Mouse (Mus musculus) forebrain, embryonic 10.5 days (tissue): Measurements from ENCODE around the gene Gm45213. TPM values are rescaled to one million over a fixed set of nuclear protein-coding genes. Genes with fewer than 3 reads are reported as not detected.
A peak's percentile ranks its signal among the peaks of the same experiment; 100 is the strongest.

Experiments
- DNase-seq: peaks from one replicate; pipeline ENCODE4 v3.0.0-alpha.2; 2017; ENCODE audit warnings: low spot score; ENCODE audit errors: extremely low spot score
- H3K27ac ChIP-seq: fragments of 300-500 bp; sonication (generic); 2 replicates; pipeline ENCODE4 v1.5.1; 2016; ENCODE audit warnings: mild to moderate bottlenecking
- H3K27me3 ChIP-seq: fragments of 300-500 bp; sonication (generic); 2 replicates; pipeline ENCODE4 v1.6.1; 2016; ENCODE audit warnings: mild to moderate bottlenecking; ENCODE audit not compliant: poor library complexity, severe bottlenecking
- H3K36me3 ChIP-seq: fragments of 300-500 bp; sonication (generic); replicated peaks from 2 replicates; pipeline ENCODE4 v1.6.1; 2016; ENCODE audit warnings: mild to moderate bottlenecking, moderate library complexity
- H3K4me1 ChIP-seq: fragments of 300-500 bp; sonication (generic); 2 replicates; pipeline ENCODE4 v1.6.1; 2016
- H3K4me3 ChIP-seq: fragments of 300-500 bp; sonication (generic); 2 replicates; pipeline ENCODE4 v1.5.1; 2016; ENCODE audit warnings: mild to moderate bottlenecking, moderate library complexity
- H3K9me3 ChIP-seq: fragments of 300-500 bp; sonication (generic); 2 replicates; pipeline ENCODE4 v1.6.1; 2016; ENCODE audit warnings: mild to moderate bottlenecking, moderate library complexity
- WGBS: fragments of 180-500 bp; shearing (Covaris S2); methylation state at CpG from one replicate; pipeline ENCODE4 v1.1.7; 2016; 5-methylcytosine and 5-hydroxymethylcytosine counted together
- polyA plus RNA-seq: library from polyadenylated mRNA; unstranded; fragments of >200 nt; fragmentation: Nextera tagmentation; extraction: Ambion mirVana; gene quantifications from 2 replicates; pipeline ENCODE4 v1.2.1, GENCODE M21; 2016

The Gm45213 gene
- polyA plus RNA-seq, 1 experiment from 2014 or later: not detected

GRCm38 (mm10) chr7:66060066-66060956, 16.9 kb downstream of the Gm45213 start:
- Histone ChIP-seq H3K36me3 (peaks cover 31% of the 10 kb centered on the region), H3K27me3 (0 out of 2 replicates have a peak, but pooled peaks cover 8% of the 10 kb centered on the region), H3K27ac (peak overlapping the region; percentile 93), H3K4me3 (peak overlapping the region; percentile 97), H3K4me1 (peaks cover 22% of the 10 kb centered on the region), H3K9me3 (no peaks in the 10 kb centered on the region)
- DNase-seq: peak; percentile 89
- under 1% methylated on average over 64 of the region's 64 CpGs for WGBS

- H3K9me3 ChIP-seq: no peaks in the 10 kb centered on the region
- peak overlapping the region; percentile 93 for H3K27ac ChIP-seq
- H3K36me3 ChIP-seq: peaks cover 39% of the 10 kb centered on the region
- peaks cover 22% of the 10 kb centered on the region for H3K4me1 ChIP-seq
- no peak for DNase-seq
- peak overlapping the region; percentile 97 for H3K4me3 ChIP-seq
- H3K27me3 ChIP-seq: 0 out of 2 replicates have a peak, but pooled peaks cover 8% of the 10 kb centered on the region
- WGBS: 3% methylated on average over 14 of the region's 14 CpGs
Observed at GRCm38 (mm10) chr7:66061057-66061456, 17.7 kb downstream of the Gm45213 start.

DNA sequence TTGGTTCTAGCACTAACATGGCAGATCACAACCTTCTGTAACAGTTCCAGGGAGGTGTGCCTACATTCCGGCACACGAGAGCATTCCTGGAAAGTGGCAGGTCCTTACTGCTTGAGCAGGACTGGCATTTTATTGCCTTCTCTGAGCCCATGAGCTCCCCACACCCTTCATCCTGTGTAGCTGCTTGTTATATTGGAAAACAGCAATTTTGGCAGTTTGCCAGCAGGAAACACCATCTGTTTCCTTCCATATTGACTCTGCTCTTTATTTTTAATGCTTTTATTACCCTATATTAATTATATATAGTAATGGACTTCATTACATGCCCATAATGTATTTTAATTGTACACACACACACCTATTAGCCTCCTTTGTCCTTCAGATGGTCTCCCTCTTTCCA, 33.0 kb downstream of the Gm45213 start:
- H3K36me3 ChIP-seq: peaks cover 62% of the 10 kb centered on the region

DNA sequence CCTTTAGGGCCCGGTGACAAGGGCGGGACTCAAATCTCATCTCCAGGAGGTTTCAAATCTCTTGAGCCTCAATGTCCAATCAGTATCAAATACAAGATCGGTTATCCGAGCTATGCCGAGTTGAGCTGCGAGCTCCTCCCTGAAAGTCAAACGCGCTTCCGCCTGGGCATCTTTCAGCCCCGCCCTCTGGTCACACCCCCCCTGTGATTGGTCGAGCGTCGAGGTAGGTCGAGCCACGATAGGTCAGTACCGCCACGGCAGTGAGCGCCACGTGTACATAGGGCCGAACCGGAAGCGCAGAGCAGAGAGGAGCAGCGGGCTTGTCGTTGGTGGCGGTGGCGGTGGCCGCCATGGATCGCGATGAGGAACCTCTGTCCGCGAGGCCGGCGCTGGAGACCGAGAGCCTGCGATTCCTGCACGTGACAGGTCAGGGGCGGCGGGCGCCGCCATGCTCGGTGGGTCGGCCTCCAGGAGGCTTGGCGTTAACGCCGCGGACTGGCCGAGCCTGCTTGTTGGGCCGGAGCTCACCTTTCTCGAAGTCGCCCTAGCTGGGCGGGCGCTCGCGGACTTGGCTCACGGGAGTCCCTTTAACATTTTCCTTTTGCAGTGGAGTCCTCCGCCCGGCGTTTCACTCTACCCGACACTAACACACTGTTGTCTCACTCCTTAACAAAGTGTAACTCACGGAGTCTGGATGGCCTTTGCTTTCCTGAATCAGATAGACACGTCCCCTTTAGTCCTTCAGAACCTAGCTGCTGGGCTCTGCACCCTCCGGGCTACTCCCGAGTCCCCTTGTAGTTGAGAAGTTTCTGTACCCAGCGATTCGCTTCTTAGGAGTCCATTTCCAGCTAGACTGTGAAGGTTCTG, 36.2 kb downstream of the Gm45213 start, which contains the start of gene Selenos:
Gene Selenos (plus strand): TSS at position 286 of the 867 bp plus-strand sequence.
- Histone ChIP-seq H3K27me3 (no peaks in the 10 kb centered on the region), H3K4me1 (peaks cover 31% of the 10 kb centered on the region), H3K27ac (peak within 1 kb of the TSS; percentile 91), H3K36me3 (peaks cover 62% of the 10 kb centered on the region), H3K4me3 (peak within 1 kb of the TSS; percentile 87), H3K9me3 (no peaks in the 10 kb centered on the region)
- DNase-seq: peak; percentile 97
- under 1% methylated on average over 65 of the region's 65 CpGs for WGBS

More for the DNA sequence above, 33.0 kb downstream of the Gm45213 start:
- H3K27ac ChIP-seq: no peak overlapping the region
- DNase-seq: no peak
- 96% methylated on average over 2 of the region's 2 CpGs for WGBS
- H3K4me3 ChIP-seq: no peak overlapping the region
- H3K9me3 ChIP-seq: no peaks in the 10 kb centered on the region
- no peaks in the 10 kb centered on the region for H3K27me3 ChIP-seq
- peaks cover 29% of the 10 kb centered on the region for H3K4me1 ChIP-seq

- WGBS: 58% methylated on average over 5 of the region's 5 CpGs
- DNase-seq: no peak
Observed at GRCm38 (mm10) chr7:66080231-66080613, 36.8 kb downstream of the Gm45213 start.

DNA sequence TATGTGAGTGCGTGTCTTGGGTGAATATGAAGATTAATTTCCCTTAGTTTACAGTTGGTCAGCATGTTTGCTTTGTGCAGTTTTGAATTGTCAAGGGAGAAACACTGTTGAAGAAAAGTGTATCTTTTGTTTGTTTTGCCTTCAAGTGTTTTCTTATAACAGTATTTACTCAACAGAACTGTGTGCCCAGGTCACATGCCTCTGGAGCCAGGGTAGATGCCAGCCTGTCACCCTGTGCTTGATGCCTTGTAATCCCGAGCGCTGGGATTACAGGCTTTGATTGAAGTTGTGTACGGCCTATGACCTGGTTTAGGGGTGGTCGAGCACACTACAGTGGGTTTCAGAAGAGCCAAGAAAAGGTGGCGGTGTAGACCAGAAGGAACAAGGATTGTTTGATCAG, 40.4 kb downstream of the Gm45213 start:
- Histone ChIP-seq H3K36me3 (peaks cover 77% of the 10 kb centered on the region), H3K4me1 (peaks cover 23% of the 10 kb centered on the region), H3K27ac (no peak overlapping the region), H3K4me3 (no peak overlapping the region), H3K9me3 (no peaks in the 10 kb centered on the region), H3K27me3 (no peaks in the 10 kb centered on the region)
- 91% methylated on average over 6 of the region's 6 CpGs for WGBS
- DNase-seq: no peak

More at GRCm38 (mm10) chr7:66080231-66080613, 36.8 kb downstream of the Gm45213 start:
- H3K36me3 ChIP-seq: peaks cover 62% of the 10 kb centered on the region
- H3K9me3 ChIP-seq: no peaks in the 10 kb centered on the region
- no peaks in the 10 kb centered on the region for H3K27me3 ChIP-seq
- H3K4me1 ChIP-seq: peaks cover 31% of the 10 kb centered on the region
- H3K27ac ChIP-seq: peak overlapping the region; percentile 91
- peak overlapping the region; percentile 87 for H3K4me3 ChIP-seq

GRCm38 (mm10) chr7:66084546-66084945, 41.1 kb downstream of the Gm45213 start:
- H3K9me3 ChIP-seq: no peaks in the 10 kb centered on the region
- H3K27ac ChIP-seq: no peak overlapping the region
- H3K4me1 ChIP-seq: peaks cover 18% of the 10 kb centered on the region
- H3K4me3 ChIP-seq: no peak overlapping the region
- WGBS: 90% methylated on average over 7 of the region's 7 CpGs
- H3K36me3 ChIP-seq: peaks cover 85% of the 10 kb centered on the region
- H3K27me3 ChIP-seq: no peaks in the 10 kb centered on the region
- DNase-seq: no peak

DNA sequence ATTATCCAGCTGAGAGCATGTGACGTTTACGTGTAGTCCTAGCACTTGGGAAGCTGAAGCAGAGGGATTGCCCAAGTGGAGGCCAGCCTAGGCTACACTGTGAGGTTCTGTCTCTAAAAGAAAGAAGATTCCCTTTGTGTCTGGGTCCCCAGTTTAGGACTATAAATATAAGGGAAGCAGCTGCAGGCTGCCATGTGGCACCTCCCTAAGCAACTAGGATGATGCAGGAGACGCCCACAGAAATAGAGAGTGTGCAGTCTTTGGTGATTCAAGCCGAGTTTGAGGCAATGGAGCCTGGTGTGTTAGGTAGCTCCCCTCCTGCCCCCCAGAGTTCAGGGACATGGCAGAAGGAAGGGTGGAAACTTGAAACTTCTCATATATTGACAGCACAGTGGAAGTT, 44.2 kb downstream of the Gm45213 start:
- no peak for DNase-seq
- Histone ChIP-seq H3K27ac (no peak overlapping the region), H3K27me3 (no peaks in the 10 kb centered on the region), H3K9me3 (no peaks in the 10 kb centered on the region), H3K4me1 (no peaks in the 10 kb centered on the region), H3K4me3 (no peak overlapping the region), H3K36me3 (peaks cover 99% of the 10 kb centered on the region)
- WGBS: 93% methylated on average over 4 of the region's 4 CpGs

DNA sequence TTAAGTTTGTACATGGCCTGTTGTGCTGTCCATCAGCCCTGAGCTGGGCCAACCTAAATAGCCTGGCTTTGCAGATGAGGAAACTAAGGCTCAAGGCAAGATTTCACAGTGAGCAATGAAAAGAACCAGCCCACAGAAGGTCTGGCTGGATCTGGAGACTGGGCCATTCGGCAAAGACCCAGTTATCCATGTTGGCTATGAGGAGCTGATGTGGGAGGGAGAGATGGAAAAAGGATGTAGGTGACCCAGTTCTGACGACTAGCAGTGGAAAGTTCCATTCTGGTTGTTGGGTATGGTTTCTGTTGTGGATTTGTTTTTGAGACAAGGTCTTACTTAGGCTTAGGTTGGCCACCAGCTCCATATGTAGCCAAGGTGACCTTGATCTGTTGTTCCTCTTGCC, 44.7 kb downstream of the Gm45213 start:
- Histone ChIP-seq H3K27ac (no peak overlapping the region), H3K4me3 (no peak overlapping the region), H3K27me3 (no peaks in the 10 kb centered on the region), H3K9me3 (no peaks in the 10 kb centered on the region), H3K4me1 (no peaks in the 10 kb centered on the region), H3K36me3 (peaks cover 99% of the 10 kb centered on the region)
- DNase-seq: no peak
- WGBS: 88% methylated on average over 2 of the region's 2 CpGs

- Histone ChIP-seq H3K27ac (no peak overlapping the region), H3K4me3 (no peak overlapping the region), H3K36me3 (peaks cover 72% of the 10 kb centered on the region), H3K9me3 (no peaks in the 10 kb centered on the region), H3K4me1 (no peaks in the 10 kb centered on the region), H3K27me3 (no peaks in the 10 kb centered on the region)
- 80% methylated on average over 11 of the region's 11 CpGs for WGBS
- no peak for DNase-seq
Observed at GRCm38 (mm10) chr7:66090676-66091190, 47.3 kb downstream of the Gm45213 start.

GRCm38 (mm10) chr7:66091553-66091952, 48.2 kb downstream of the Gm45213 start:
- Histone ChIP-seq H3K9me3 (no peaks in the 10 kb centered on the region), H3K36me3 (peaks cover 64% of the 10 kb centered on the region), H3K27me3 (no peaks in the 10 kb centered on the region), H3K27ac (no peak overlapping the region), H3K4me3 (no peak overlapping the region), H3K4me1 (no peaks in the 10 kb centered on the region)
- no peak for DNase-seq
- WGBS: 86% methylated on average over 7 of the region's 7 CpGs

GRCm38 (mm10) chr7:66092656-66093055, 49.3 kb downstream of the Gm45213 start:
- Histone ChIP-seq H3K4me3 (no peak overlapping the region), H3K4me1 (no peaks in the 10 kb centered on the region), H3K9me3 (no peaks in the 10 kb centered on the region), H3K27ac (no peak overlapping the region), H3K27me3 (no peaks in the 10 kb centered on the region), H3K36me3 (peaks cover 53% of the 10 kb centered on the region)
- no peak for DNase-seq
- 91% methylated on average over 8 of the region's 8 CpGs for WGBS
